ENCODE assay signal across 24 mouse cellular contexts in the genomic region with DNA sequence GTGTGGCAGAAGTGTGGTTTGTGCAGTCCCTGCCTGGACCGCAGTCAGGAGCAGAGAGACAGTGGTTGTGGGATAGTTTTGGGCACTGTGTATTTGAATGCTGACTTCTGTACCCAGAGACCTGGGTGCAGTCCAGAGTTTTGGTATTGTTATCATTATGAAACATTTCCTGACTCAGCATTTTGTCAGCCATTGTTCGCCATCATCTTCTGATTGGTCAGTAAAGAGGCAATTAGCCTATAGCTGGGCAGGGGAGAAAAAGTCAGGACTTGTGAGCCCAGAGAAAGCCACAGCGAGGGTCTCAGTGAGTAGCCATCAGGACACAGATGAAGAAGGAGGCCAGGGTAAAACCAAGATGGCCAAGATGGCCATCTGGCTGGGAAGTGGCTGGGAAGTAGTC. TPM values are rescaled to one million over a fixed set of nuclear protein-coding genes. Genes with fewer than 3 reads are reported as not detected.
"Had no signal": no experiment of that assay in that cellular context is flagged by ENCODE, and none has a peak within 500 bp of the region (broad histone marks: within the 10 kb centered on the region; RNA-seq: fewer than 3 reads in every experiment).

No protein-coding gene starts in this region.

- DNase-seq: retina, postnatal 1 day; right cerebral cortex, adult 18-20 months; right cerebral cortex, postnatal 14 days; right cerebral cortex, postnatal 25 days; right cerebral cortex, postnatal 4 days; spleen, adult 18-20 months; thymus, adult 18-20 months; thymus, adult 2 months; thymus, postnatal 14 days; thymus, postnatal 25 days; thymus, postnatal 36 days; thymus, postnatal 4 days had no signal

- H3K4me1 ChIP-seq: stomach, embryonic 15.5 days had no signal

- H3K4me2 ChIP-seq: neural tube, embryonic 15.5 days; stomach, embryonic 15.5 days had no signal

- H3K9ac ChIP-seq: neural tube, embryonic 15.5 days; stomach, embryonic 15.5 days had no signal

- H3K4me3 ChIP-seq: neural tube, embryonic 15.5 days; stomach, embryonic 15.5 days had no signal

- H3K36me3 ChIP-seq: neural tube, embryonic 15.5 days; stomach, embryonic 15.5 days had no signal

- H3K9me3 ChIP-seq: neural tube, embryonic 15.5 days; stomach, embryonic 15.5 days had no signal

- H3K27ac ChIP-seq: neural tube, embryonic 15.5 days; stomach, embryonic 15.5 days; stomach, postnatal 0 days had no signal

RNA-seq across cellular contexts. Expression of a gene that starts 4.2 kb away (rescaled TPM):
- total RNA-seq: neutrophil, adult 5-6 weeks had no signal
- polyA plus RNA-seq: neural tube, embryonic 14.5 days; neural tube, embryonic 15.5 days; small intestine, adult 2 months; spleen, adult 2 months; stomach, embryonic 14.5 days; stomach, embryonic 15.5 days; stomach, embryonic 16.5 days; stomach, postnatal 0 days; testis, adult 2 months; thymus, adult 2 months; thymus, postnatal 0 days; urinary bladder, adult 2 months had no signal

RNA-seq across cellular contexts. Expression of a gene that starts 5.7 kb away (rescaled TPM):
- total RNA-seq: neutrophil, adult 5-6 weeks had no signal

RNA-seq across cellular contexts. Expression of a gene that starts 12.7 kb away (rescaled TPM):
- polyA plus RNA-seq: neural tube, embryonic 14.5 days; neural tube, embryonic 15.5 days; small intestine, adult 2 months; stomach, embryonic 14.5 days; stomach, embryonic 15.5 days; stomach, embryonic 16.5 days; stomach, postnatal 0 days; testis, adult 2 months; urinary bladder, adult 2 months had no signal
